Mouse (Mus musculus): ENCODE results near the gene Psmg1. TPM values are rescaled to one million over a fixed set of nuclear protein-coding genes. Genes with fewer than 3 reads are reported as not detected.

Gene Psmg1
- polyA plus RNA-seq (2012; ENCODE audit: low replicate concordance): 18.0 and 25.1 TPM in 2 replicates

DNA sequence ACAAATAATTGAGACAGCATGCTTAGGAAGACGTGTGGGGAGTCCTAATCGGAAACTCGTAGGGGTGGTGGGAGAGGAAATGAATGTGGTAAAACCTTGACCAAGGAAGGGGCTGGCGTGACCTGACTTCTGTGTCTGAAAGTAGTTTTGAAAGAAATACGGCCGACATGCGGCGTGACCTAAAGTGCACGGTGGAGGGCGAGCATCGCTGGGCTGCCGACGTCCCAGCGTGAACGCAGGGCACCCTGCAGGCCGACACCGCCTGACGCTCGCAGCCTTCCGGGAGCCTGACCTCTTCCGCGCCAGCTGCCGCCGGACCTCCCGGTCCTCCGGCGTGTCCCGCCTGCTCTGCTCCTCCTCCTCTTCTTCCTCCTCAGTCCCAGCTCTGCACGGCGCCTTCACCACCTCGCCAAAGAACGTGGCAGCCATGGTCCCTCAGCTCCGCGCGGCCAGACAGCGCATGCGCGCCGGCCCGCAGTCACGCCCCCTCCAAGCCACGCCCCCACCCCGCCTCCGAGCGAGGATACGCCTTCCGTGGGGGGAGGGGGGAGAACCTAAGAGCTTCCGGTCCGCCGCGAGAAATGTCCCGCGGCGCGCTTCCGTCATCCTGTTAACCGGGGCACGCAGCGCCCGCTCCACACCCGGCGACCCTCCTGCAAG lies at the start of gene Psmg1:
Psmg1 (minus strand) TSS at position 499 of the 660 bp plus-strand sequence.

Other genes starting within 250 kb of the Psmg1 start
- gene Brwd1, start 91.6 kb upstream of the Psmg1 start, polyA plus RNA-seq (2012; ENCODE audit: low replicate concordance): 14.2 and 26.2 TPM in 2 replicates
- gene Hmgn1, start 136.8 kb upstream of the Psmg1 start, polyA plus RNA-seq (2012; ENCODE audit: low replicate concordance): 59.8 and 77.7 TPM in 2 replicates
- gene Wrb, start 154.4 kb upstream of the Psmg1 start, polyA plus RNA-seq (2012; ENCODE audit: low replicate concordance): 2.9 TPM in 2 replicates
- gene Lca5l, start 201.3 kb upstream of the Psmg1 start, polyA plus RNA-seq (2012; ENCODE audit: low replicate concordance): 0.04 and 0.08 TPM in 2 replicates
- gene Sh3bgr, start 209.5 kb upstream of the Psmg1 start, polyA plus RNA-seq (2012; ENCODE audit: low replicate concordance): 0.49 and 1.1 TPM in 2 replicates
- 0.03 and 0.10 TPM in 2 replicates for gene B3galt5, start 244.8 kb upstream of the Psmg1 start, polyA plus RNA-seq (2012; ENCODE audit: low replicate concordance)

Data from hematopoietic multipotent progenitor cell, adult 10-12 weeks (in vitro differentiated cells).